Mouse (Mus musculus) frontal cortex, adult (tissue): Measurements from ENCODE around the gene Irf9.

ENCODE experiments used
- ATAC-seq: cut with Nextera tagmentation; 2 replicates; pipeline ENCODE4 v1.9.2; 2017; ENCODE audit warnings: mild to moderate bottlenecking, moderate library complexity, mixed read lengths; ENCODE audit not compliant: low TSS enrichment

The Irf9 gene

GRCm38 (mm10) chr14:55580731-55581130, 22.6 kb upstream of the Irf9 start:
- ATAC-seq = no peak

- ATAC-seq = no peak
Measured at GRCm38 (mm10) chr14:55581981-55582681, 21.2 kb upstream of the Irf9 start.

GRCm38 (mm10) chr14:55584303-55584701, 19.1 kb upstream of the Irf9 start:
- ATAC-seq = no peak

- peak; percentile 74 for ATAC-seq
Measured at GRCm38 (mm10) chr14:55584702-55585565, 18.4 kb upstream of the Irf9 start, which contains the start of gene Emc9. Gene Emc9, minus strand, starts transcription at chr14:55585302.

GRCm38 (mm10) chr14:55585566-55585960, 17.8 kb upstream of the Irf9 start:
- no peak for ATAC-seq

GRCm38 (mm10) chr14:55586149-55586548, 17.2 kb upstream of the Irf9 start:
- no peak for ATAC-seq

- ATAC-seq = no peak
Measured at GRCm38 (mm10) chr14:55589271-55589670, 14.1 kb upstream of the Irf9 start.

- no peak for ATAC-seq
Measured at GRCm38 (mm10) chr14:55589771-55590448, 13.5 kb upstream of the Irf9 start.

- ATAC-seq = peak; percentile 88
Measured at GRCm38 (mm10) chr14:55590748-55591330, 12.5 kb upstream of the Irf9 start, which contains the start of gene Psme2. Gene Psme2, minus strand, starts transcription at chr14:55591113.

- ATAC-seq = peak; percentile 88
Measured at GRCm38 (mm10) chr14:55591331-55591891, 12.0 kb upstream of the Irf9 start, which contains the start of gene Rnf31. Gene Rnf31, plus strand, starts transcription at chr14:55591708.

GRCm38 (mm10) chr14:55592226-55592625, 11.1 kb upstream of the Irf9 start:
- no peak for ATAC-seq

GRCm38 (mm10) chr14:55596036-55596690, 7.2 kb upstream of the Irf9 start:
- no peak for ATAC-seq

- no peak for ATAC-seq
Measured at GRCm38 (mm10) chr14:55598521-55599390, 4.6 kb upstream of the Irf9 start.

GRCm38 (mm10) chr14:55603633-55604576, 534 bp downstream of the Irf9 start:
- peak; percentile 96 for ATAC-seq

GRCm38 (mm10) chr14:55604823-55605222, 1.5 kb downstream of the Irf9 start:
- no peak for ATAC-seq

GRCm38 (mm10) chr14:55605743-55606459, 2.5 kb downstream of the Irf9 start:
- ATAC-seq = no peak

- no peak for ATAC-seq
Measured at GRCm38 (mm10) chr14:55608339-55608738, 5.0 kb downstream of the Irf9 start.

GRCm38 (mm10) chr14:55613346-55613745, 10.0 kb downstream of the Irf9 start:
- ATAC-seq = no peak
